Mouse (Mus musculus) urinary bladder, postnatal 25 days (tissue): ENCODE data around the gene Vti1a.

ENCODE experiments used
- DNase-seq: peaks from one replicate; pipeline ENCODE4 v3.0.0; 2022; ENCODE audit warnings: low spot score

Gene Vti1a

DNA sequence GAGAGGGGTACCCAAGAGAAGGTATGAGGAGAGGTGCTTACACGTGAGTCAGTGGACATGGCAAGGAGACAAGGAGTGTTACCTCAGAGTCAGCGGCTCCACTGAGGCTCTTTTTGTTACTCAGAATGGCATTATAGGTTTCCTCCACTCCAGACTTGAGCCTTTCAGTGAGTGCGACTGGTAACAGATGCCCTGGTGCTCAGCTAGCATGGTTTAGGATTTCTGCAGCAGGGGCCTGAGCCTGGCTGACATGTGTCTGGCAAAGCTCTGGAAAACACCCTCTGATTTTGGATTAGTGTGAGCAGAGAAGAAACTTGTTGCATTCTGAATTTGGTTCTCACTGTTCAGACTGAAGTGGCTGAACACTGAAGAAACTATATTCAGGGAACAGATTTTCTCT lies 209.0 kb downstream of the Vti1a start:
- DNase-seq, result no peak

DNA sequence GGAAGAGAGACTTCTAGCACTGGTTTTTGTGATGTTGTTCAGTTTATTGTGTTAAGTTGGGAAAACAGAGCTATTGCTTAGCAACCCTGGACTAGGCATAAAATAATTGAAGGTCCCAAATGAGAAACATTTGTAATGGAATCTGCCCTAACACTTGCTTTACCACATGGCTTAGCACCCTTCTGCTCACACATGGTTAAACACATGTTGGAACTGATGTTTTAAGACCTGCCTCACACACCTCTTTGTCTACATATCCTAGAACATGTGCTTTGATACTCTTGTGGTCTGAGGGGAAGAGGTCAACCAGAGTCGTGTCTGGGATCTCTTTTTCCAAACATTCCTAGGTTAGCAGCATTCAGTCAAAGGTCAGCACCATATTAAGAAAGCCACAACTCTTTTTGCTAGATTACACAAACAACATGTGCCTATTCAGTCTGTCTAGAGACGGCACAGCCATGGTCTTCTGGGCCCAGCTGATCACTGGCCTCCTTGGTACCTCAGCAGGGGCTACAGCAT lies 210.7 kb downstream of the Vti1a start:
- no peak for DNase-seq

- no peak for DNase-seq
These were observed 213.9 kb downstream of the Vti1a start for GRCm38 (mm10) chr19:55530041-55530440.

- DNase-seq, result no peak
These were observed 216.6 kb downstream of the Vti1a start for GRCm38 (mm10) chr19:55532681-55533080.

- no peak for DNase-seq
These were observed 220.3 kb downstream of the Vti1a start for GRCm38 (mm10) chr19:55536273-55536937.

DNA sequence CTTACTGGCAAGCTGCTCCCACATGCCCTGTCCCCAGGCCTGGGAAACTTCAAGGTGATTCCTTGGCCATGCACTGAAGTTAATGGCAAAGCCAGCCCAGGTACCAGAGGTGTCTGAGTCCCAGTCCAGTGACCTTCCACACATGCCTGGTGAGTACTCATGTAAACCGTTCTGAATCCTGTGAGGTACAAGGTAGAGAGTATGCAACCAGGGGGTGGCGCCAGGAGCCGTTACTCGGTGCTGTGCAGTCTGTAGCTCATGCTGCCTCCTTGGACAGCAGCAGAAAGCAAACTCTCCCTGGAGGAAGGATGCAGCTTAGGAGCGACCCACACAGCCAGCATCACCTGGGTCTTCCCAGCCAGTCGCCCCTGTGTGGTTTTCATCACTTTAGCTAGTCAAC lies 221.6 kb downstream of the Vti1a start:
- DNase-seq, result no peak

DNA sequence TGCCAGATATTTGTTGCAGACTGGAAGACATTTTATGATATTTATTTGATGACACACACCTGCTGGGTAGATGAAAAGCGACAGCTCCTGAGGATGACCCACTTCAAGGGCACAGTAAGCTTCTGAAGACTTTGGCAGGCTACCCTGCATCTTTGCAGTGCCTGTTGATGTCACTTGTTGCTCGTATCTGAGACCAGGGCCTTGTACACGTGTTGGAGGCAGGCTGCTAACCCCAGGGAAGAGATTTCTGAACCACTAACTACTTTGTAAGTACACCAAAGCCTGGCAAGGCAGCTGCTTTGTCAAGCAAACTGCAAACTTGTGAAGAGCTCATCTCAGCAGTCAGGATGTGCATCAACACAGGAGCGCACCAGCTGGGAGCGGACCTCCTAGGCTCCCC lies 225.5 kb downstream of the Vti1a start:
- DNase-seq, result no peak

GRCm38 (mm10) chr19:55542461-55542860 lies 226.4 kb downstream of the Vti1a start:
- peak; percentile 23 for DNase-seq

- no peak for DNase-seq
These were observed 227.1 kb downstream of the Vti1a start for GRCm38 (mm10) chr19:55543188-55543587.

- no peak for DNase-seq
These were observed 228.4 kb downstream of the Vti1a start for GRCm38 (mm10) chr19:55544498-55544897.

- peak; percentile 76 for DNase-seq
These were observed 229.4 kb downstream of the Vti1a start for GRCm38 (mm10) chr19:55545529-55545928.

GRCm38 (mm10) chr19:55546009-55546528 lies 230.0 kb downstream of the Vti1a start:
- no peak for DNase-seq

- no peak for DNase-seq
These were observed 232.1 kb downstream of the Vti1a start for GRCm38 (mm10) chr19:55548206-55548605.

GRCm38 (mm10) chr19:55548656-55549055 lies 232.6 kb downstream of the Vti1a start:
- no peak for DNase-seq

- no peak for DNase-seq
These were observed 234.1 kb downstream of the Vti1a start for GRCm38 (mm10) chr19:55550176-55550575.

GRCm38 (mm10) chr19:55552339-55552738 lies 236.2 kb downstream of the Vti1a start:
- DNase-seq, result no peak

DNA sequence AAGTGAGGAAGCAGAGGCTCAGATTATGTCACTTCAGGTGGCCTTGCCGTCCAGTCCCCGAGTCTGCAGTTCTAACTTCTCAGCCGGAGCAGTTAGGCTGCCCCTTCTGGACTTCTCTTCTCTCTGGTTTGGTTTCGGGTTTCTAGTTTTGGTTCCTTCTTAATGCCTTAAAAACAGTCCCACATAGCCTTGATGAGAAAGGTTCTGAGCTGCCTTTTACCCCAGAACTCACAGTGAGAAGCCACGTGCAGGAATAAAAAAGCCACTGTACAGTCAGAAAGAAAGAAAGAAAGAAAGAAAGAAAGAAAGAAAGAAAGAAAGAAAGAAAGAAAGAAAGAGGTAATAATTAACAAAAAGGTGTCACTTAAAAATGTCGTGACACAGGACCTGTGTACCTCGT lies 236.8 kb downstream of the Vti1a start:
- DNase-seq, result no peak

DNA sequence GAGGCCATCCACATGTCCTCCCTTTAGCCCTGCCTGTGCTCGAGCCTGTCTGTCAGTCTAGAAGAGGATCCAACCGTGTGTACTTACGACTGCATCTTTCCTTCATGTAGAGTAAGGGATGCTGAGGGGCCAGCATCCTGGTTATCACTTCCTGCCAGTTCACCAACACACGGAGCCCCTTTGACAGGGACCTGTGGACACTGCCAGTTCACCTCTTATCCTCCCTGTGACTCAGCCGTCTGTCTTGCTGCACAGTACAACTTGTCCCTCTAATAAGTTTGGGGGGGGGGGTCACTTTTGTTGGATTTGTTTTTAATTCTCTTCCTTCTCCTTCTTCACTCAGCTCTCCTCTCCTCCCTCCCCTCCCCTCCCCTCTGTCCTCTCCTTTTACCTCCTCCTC lies 238.2 kb downstream of the Vti1a start:
- DNase-seq, result no peak

DNA sequence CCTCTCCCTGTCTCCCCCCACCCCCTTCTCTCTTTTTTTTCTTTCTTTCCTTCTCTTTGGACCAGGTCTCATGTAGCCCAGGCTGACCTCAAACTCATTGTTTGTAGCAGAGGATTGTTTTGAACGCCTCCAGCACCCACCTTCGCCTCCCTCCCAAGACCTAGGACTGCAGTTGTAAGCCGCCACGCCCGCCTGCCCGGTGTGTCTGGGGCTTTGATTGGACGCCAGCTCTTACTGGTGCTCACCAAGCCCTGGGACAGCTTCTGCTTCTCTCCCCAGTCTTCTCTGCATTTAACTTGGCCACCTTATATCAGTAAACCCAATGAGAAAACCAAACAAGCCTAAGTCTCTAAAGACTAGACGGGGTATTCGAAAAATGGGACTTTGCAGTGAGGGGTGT lies 238.6 kb downstream of the Vti1a start:
- DNase-seq, result no peak

- no peak for DNase-seq
These were observed 240.3 kb downstream of the Vti1a start for GRCm38 (mm10) chr19:55556168-55556999.

DNA sequence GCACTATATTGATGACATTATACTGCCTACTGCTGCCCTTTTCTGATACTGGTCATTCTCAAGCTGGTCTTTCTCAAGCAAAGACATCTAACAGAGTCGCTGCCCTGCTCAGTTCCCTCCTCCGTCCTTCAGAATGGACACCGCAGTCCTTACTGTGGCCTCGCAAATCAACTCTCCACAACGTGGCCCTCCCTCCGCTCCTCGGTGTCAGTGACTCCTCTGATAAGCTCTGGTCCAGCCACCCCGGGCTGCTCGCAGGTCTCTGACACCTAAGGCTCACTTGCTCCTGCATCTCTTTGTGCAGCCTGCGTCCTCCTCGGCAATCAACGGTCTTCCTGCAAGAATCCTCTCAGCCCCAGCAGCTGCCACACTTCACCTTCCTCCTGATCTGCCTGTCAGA lies 243.2 kb downstream of the Vti1a start:
- DNase-seq, result no peak

GRCm38 (mm10) chr19:55560088-55560682 lies 244.1 kb downstream of the Vti1a start:
- DNase-seq, result no peak

DNA sequence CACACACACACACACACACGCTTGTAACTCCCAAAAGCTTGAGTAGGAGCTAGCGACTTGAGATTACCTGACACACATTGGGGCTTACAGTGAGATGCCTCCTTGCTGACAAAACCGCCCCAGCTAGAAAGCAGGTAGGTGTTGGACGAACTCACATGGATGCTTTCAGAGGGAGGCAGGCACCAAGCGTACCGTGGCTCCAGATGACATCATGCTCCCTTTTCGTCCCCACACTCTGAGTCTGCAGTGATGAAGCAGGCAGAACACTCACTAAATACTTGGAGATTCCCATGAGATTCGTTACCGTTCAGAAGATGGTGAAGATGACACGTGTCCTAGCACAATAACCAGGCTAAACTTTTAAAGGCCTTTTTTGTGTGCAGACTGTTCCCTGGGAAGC lies 245.4 kb downstream of the Vti1a start:
- DNase-seq, result no peak
